Mouse (Mus musculus): ENCODE results near the gene Bricd5.

Bricd5 gene

DNA sequence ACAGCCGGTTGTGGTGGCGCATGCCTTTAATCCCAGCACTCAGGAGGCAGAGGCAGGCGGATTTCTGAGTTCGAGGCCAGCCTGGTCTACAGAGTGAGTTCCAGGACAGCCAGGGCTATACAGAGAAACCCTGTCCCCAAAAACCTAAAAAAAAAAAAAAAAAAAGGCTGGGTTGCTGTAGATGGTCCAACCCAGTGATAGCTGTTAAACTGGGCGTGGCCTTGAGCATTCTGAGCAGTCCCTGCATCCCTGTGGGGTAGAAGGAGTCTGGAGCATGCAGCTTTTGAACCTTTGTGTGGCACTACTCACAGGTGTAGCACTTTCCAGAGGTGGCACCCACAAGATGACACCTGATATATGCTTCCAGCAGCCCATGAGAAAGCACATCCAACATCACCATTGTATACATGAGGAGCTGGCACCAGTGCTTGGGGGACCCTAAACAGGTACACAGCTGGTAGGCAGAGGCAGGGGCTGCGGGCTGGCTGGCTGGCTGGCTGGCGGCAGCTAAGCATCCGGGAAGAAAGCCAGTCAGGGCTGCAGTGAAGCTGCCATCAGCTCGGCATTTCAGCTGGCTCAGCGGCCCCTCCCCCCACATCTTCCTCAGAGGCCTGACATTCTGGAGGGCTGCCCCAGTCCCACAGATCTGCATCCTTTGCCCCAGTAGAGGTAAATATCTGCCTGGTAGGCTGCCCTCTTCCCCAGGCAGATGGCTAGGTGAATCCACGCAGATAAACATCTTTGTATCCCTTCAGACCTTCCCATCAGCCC, 11.6 kb downstream of the Bricd5 start:
- no peak for DNase-seq (ENCODE audit: low spot score)

DNA sequence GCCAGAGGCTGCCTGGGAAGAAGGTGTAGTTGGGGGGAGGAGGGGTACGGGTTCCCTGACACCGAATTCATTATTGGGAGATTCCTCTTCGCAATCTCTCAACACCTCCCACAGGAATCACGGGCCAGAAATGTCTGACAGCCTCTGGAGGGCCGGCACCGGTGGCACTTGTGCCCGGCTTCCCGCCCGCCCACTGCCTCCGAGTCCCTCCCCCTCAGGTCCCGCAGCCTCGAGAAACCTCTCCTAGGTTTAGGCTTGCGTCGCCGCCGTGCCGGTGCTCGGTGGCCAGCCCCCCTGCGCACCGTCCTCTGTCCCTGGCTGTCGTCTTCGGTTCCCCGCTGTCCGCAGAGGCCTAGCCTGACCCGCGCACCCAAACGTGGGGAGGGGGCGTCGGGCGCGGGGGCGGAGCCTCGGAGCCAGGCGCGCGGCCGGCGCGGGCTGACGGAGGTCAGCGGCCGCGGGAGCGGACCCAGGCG, 14.5 kb downstream of the Bricd5 start, which contains the start of gene Caskin1:
Gene Caskin1, plus strand, starts transcription at position 416 of the 476 bp plus-strand sequence.
- no peak for DNase-seq (ENCODE audit: low spot score)

DNA sequence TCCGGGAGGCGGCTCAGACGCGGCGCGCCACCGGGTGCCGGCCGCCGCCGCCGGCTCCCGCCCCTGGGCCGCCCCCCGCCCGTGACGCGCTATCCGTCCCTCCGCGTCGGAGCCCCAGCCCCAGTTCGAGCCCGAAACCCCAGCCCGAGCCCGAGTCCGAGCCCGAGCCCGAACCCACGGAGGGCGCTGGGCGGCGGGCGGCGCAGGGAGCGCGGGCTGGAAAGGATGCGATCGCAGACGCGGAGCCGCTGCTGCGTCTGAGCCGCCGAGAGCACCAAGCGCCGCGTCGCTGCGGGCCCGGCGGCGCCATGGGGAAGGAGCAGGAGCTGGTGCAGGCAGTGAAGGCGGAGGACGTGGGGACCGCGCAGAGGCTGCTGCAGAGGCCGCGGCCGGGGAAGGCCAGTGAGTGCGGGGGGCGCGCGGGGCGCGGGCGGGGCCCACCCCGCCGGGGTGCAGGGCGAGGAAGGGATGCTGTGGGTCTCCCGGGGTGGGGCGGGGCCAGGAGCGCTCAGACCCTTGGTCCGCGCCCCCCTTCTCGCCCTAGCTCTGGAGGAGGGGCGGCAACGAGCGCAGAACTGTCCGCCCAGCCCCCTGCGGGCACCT, 15.1 kb downstream of the Bricd5 start:
- DNase-seq (ENCODE audit: low spot score): no peak

DNA sequence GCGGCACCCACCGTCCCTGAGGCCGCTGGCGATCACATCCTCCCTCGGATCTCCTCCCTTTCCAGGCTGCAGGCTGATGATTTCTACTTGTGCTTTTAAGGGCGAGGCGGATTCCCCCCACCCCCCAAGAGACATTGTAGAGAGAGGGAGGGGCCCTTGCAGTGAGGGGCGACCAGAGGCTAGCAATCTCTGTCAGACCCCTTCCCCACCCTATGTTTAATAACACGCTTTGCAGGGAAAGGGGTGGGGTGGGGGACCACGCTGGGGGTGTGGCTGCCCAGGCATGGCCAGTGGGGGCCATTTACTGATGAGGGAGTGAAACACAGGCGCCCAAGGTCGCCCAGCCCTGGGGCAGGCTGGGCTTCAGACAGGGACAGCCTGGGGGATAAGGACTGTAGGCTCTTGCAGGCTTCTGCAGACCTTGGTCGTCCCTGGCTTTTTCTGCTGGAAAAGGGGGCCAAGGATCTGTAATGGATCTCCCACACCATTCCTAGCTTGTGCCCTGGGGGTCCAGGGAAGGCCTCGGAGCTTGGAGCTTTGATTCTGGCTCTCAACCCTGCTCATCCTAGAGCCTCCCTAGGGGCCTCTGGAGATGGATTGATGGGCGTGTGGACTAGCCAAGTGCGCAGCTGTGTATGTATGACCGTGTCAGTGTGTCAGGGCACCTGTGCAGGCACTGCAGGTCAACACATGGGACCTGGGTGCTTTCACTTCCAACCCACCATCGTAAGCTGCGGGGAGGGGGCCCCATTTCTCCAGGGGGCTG, 15.8 kb downstream of the Bricd5 start:
- no peak for DNase-seq (ENCODE audit: low spot score)

DNA sequence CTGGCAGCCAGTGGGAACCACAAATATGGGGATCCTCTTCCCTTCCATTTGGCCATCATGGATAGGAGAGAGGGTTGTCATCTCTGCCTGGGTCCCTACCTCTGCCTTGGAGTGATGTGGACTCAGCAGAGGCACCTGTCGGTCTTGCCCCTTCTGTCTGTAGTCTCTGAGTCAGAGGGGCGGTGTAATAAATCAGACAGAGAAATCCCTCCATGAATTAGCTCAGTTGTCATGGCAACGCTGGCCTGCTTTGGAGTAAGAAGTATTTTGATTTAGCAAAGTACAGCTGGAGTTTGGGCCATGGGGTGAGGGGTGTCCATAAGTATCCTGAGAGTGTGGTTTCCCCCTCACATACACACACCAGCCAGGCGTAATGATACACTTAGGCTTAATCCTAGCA, 16.7 kb downstream of the Bricd5 start:
- no peak for DNase-seq (ENCODE audit: low spot score)

DNA sequence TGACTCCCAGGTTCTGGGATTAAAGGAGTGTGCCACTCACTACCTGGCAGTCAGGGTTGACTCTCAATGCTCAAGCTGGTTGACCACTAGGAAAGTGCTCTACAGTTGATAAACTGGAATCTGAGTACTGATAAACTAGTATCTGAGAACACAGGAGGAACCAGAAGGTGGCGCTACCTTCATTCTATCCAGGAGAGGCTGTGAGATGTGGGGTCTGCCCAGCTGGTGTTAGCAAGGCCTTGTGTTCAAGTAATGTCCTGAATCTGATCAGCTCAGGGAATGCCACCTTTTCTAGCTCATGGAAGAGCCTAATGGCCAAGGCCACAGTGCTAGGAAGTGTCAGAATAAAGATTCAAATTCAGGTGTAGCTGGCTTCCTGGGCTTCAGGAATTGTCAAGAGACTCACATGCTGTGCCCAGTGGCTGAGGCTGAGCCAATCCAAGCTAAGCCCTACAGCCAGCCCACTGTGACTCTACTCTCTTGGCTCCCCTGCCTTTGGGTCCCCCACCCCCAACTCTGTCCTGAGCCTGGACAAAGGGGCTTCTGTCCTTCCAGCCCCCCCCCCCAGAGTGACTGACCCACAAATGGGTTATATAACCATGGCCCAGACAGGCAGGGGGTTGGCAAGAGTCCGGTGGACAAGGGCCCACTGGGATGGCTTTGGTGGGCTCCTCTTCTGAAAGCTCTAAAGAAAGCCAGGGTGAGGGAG, 21.1 kb downstream of the Bricd5 start:
- peak; percentile 60 for DNase-seq (ENCODE audit: low spot score)

DNA sequence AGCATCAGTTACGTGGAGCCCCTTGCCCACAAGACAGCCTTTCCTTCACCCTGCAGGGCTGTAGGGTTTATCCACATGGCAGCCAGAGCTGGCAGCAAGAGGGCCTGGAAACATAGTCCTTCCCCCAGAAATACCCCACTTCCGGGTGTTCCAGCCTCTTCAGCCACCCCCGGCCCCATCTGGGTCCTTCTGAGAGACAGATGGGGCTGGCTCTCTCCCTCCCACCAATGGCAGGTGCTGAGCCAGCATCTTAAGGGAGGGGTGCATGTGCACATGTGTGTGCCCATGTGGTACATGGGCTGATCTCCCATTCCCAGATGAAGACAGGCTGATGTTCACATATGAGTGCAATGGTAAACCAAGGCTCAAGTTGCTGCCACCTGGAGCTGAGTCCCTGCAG, 21.8 kb downstream of the Bricd5 start:
- DNase-seq (ENCODE audit: low spot score): no peak

DNA sequence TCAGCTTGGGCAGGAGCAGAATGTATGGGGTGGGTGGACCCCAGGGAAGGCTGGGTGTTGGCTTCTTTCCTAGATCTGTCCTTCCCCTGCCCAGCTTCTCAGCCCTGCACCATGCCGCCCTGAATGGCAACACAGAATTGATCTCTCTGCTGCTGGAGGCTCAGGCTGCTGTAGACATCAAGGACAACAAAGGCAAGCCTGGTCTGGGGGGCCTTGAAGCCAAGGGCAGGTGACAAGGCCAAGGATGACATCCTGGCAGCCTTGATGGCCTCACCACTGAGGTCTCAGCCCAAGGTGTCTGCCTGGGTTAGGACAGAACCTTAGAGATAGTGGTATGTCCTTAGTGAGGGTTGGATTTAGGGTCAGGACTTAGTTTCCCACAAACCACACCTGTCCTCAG, 22.3 kb downstream of the Bricd5 start:
- no peak for DNase-seq (ENCODE audit: low spot score)

DNA sequence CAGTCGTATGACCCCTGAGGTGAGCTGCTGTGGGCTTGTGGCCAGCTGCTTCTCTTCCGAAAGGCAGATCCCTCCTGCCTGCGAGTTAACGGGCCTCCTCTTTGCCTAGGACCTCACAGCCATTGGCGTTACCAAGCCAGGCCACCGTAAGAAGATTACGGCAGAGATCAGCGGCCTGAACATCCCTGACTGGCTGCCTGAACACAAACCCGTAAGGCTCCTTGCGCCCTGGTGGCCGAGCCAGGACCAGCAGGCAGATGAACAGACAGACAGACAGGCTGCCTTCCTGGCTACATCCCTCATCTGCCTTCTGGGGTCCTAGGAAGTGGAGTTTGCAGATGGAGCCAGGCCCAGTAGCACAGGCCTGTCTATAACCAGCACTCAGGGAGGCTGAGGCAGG, 28.5 kb downstream of the Bricd5 start:
- DNase-seq (ENCODE audit: low spot score): no peak

DNA sequence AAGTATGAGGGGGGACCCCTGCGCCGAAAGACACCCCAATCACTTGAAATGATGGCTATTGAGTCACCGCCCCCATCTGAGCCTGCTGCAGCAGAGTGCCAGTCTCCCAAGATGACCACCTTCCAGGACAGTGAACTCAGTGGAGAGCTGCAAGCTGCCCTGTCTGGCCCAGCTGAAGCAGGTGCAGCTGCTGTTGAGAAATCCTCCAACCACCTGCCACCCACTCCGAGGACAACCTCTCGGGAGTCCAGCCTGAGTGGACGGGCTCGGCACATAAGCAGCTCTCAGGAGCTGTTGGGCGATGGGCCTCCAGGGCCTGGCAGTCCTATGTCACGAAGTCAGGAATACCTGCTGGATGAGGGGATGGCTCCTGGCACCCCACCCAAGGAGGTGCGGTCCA, 30.4 kb downstream of the Bricd5 start:
- no peak for DNase-seq (ENCODE audit: low spot score)

DNA sequence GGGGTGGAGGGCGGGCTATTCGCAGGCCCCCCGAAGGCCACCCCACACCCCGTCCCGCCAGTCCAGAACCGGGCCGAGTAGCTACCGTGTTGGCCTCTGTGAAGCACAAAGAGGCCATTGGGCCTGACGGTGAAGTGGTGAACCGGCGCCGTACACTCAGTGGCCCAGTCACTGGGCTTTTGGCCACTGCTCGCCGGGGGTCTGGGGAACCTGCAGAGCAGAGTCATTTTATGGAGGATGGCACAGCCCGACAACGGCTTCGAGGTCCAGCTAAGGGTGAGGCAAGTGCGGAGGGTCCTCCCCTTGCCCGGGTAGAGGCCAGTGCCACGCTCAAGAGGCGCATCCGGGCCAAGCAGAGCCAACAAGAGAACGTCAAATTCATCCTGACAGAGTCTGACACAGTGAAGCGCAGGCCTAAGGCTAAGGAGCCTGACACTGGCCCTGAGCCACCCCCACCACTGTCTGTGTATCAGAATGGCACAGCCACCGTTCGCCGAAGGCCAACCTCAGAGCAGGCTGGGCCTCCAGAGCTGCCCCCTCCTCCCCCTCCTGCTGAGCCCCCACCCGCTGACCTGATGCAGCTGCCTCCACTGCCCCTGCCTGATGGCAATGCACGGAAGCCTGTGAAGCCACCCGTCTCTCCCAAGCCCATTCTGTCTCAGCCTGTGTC, 31.7 kb downstream of the Bricd5 start:
- DNase-seq (ENCODE audit: low spot score): no peak

DNA sequence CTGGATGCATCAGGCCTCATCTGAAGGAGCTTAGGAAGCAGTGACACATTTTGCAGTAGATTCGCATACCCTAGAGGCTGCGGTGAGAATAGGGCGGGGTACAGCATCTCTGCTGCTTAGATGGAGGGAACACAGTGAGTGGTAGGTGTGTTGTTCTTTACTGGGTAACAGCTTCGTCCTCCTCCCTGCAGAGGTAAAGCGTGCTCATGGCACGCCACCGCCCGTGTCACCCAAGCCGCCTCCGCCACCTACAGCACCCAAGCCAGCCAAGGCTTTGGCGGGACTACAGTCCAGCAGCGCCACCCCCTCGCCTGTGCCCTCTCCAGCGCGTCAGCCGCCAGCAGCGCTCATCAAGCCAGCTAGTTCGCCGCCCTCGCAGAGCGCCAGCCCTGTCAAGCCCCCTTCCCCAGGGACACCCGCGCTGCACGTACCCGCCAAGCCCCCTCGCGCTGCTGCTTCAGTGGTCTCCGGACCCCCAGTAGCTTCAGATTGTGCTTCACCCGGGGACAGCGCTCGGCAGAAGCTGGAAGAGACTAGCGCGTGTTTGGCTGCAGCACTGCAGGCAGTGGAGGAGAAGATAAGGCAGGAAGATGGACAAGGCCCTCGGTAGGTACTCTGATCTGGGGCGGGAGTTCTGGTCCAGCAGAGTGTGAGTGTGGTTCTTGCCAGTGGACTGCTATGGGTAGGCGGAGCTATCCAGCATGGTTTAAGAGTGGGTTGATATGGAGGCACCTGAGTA, 32.8 kb downstream of the Bricd5 start:
- DNase-seq (ENCODE audit: low spot score): no peak

DNA sequence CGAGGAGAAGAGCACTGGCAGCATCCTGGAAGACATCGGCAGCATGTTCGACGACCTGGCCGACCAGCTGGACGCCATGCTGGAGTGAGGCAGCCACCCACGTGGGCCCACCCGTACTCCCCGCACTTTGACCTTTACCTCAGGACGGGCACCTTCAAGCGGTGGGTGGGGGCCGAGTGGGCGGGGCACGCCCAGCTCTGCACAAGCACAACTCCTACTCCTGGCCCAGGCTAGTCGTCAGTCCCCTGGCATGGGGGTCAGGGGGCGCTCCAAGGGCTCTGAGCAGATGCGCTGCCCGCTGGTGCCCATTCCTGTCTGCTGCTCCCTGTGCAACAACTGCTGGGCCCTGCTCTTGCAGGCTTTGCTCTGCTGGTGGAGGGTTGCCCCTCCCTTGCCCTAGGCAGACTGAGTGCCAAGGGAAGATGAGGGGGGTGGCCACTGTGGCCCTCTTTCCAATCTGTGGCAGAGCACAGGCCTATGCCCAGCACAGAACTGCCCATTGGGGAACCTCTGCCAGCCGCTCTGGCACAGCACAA, 33.5 kb downstream of the Bricd5 start:
- DNase-seq (ENCODE audit: low spot score): no peak

DNA sequence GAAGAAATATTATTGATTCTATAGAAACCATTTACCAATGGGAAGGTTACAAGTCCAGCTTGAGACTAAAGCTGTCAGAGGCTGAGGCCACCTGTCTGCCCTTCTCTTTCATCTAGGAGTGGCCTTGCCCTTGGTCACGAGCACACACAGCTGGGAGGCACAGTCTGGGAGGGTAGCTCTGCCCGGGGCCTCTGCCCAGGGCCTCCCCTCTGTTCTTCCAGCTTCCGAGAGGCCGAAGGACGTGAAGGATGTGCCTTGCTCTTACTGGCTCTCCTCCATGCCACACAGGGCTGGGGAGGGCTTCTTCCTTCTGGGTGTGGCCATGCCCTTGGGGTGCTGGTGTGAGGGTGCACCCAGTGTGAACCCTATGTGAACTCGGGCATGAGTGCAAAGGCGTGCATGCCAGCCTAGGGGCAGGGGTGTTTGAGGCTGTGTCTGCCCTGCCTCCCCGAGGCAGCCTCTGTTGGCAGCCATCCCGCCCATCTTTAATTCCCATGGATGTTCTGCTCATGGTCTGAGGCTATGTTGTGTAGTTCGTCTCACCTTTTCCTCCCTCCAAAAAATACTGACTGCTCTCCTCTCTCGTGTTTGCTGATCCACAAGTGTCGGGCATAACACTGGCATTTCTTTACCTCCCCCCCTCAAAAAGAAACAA, 34.2 kb downstream of the Bricd5 start:
- no peak for DNase-seq (ENCODE audit: low spot score)

DNA sequence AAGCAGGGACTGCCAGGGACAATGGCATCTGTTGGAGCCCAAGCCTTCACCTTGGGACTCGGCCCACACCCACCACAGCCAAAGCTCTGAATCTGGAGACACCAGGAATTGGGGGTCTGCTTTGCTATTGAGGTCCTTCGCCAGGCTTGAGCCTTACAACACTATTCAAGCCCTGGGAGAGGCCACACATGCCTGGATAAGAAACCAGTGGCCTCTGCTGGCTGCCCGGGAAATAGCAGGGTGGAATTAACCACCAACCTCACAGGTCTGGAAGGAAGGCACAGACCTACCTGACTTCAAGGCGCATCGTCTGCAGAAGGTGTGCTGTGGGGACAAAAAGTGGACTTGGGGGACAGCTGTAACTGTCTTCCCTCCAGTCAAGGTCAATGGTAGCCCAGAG, 39.9 kb downstream of the Bricd5 start:
- no peak for DNase-seq (ENCODE audit: low spot score)

DNA sequence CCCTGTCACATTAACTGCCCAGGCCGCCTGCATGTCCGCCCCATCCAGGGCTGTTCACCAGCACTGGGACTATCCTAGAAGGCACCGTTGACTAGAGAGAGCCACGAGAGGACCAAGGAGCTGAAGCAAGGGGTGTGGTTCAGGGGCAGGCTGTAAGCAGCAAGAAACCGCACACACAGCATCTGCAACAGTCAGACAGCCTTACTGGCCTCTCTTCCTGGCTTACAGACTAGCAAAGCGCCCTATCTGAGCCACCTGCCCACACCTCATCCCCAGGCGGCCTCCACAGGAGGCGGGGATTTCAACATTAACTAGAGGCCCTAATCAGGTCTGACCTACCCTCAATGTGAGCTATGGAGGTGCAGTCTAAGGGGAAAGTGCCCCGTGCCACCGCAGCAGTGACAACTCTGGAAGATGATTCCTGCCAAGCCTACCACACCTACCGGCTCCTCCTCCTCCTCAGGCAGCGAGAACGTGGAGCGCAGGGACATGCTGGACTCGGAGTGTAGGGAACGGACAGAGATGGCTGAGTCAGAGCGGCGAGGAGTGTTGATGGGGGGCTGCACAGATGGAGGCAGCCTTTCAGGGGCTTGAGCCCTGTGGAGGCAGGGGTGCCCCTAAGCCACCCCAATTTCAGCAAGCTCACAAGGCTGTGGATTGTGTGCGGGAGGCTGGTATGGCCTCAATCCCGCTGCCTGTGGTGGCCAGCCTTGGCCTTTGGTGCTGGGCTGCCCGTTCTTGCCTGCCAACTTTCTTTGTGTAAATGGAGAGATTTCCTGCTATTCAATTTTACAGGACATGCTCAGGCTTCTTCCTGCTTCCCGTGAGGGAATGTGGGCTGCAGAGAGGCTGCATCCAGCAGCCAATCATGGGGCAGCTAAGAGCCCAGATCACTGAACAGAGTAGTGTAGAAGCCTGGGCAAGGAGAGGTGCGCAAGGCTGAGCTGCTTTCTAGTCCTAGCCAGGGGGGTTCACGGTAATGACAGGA, 40.9 kb downstream of the Bricd5 start:
- no peak for DNase-seq (ENCODE audit: low spot score)

DNA sequence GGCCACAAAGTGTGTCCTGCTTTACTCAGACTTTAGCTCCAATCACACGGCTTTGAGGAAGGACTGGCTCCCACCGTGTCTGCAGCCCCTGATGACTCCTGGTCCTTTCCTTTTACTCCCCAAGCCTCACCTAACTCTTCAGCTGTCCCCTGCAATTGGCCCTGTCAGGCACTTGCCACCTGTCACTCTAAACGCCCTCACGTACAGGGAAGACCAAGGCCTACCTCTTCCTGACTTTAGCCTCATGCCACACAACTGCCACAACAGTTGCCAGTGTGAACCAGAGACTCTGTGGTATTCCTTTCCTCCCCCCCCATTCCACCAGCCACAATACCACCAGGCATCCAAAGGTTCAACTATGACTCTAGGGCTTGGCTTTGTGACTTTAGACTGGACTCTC, 46.8 kb downstream of the Bricd5 start:
- DNase-seq (ENCODE audit: low spot score): no peak

DNA sequence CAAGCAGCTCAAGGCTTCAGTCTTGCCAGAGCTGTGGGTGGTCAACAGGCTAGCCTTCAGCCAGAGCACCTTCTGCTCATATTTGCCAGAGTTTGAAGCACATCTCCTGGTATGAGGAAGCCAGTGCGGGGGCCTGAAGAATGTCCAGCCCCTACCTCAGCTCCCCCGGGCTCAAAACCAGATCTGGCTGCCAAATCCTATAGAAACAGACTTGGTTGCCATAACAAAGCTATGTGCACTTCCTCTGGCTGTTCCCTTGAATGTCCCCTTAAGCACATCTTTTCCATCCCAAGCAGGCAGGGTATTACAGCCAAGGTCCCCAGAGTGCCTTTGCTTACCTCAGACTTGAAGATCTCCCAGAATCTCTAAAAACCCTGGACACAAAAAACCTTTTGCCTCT, 51.0 kb downstream of the Bricd5 start:
- DNase-seq (ENCODE audit: low spot score): no peak
